19 mouse cellular contexts compared by ENCODE assay signal in the genomic region with DNA sequence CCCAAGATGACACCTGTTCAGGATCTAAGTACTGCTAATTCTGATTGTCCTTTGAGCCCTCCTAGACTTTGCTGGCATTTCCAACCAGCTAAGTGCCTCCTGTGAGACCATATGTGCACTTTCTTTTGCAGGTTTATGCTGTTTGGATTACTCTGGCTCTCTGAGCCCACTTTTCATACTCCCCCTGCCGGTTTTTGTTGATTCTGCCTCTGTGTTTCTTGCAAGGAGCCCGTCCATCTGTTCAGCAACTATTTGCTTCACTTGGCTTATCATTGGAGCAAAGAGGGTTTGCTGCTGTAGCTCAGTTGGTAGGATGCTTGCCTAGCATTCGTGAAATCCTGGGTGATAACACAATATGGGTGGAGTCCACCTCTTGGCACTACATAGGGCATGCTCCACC. TPM values are rescaled to one million over a fixed set of nuclear protein-coding genes. Genes with fewer than 3 reads are reported as not detected.
DNase-seq lines count a peak whose midpoint lies in the region; ATAC-seq and TF ChIP-seq lines count a peak whose summit lies in the region.
"Had no signal": no experiment of that assay in that cellular context is flagged by ENCODE, and none has a peak within 500 bp of the region (broad histone marks: within the 10 kb centered on the region; RNA-seq: fewer than 3 reads in every experiment).

No protein-coding gene starts in this region.

- H3K27ac ChIP-seq in forebrain, embryonic 14.5 days (ENCODE audit: low read depth, low read length): no peak overlapping the region
- no peak overlapping the region for H3K27ac ChIP-seq in forebrain, embryonic 12.5 days
- 0 out of 2 replicates have a peak overlapping the region, but pooled peaks have one; percentile 7 for H3K27ac ChIP-seq in layer of hippocampus, adult 2 months
- H3K27ac ChIP-seq: embryonic facial prominence, embryonic 10.5 days; hindbrain, embryonic 12.5 days; neural tube, embryonic 12.5 days had no signal

- no peaks in the 10 kb centered on the region for H3K4me1 ChIP-seq in forebrain, embryonic 14.5 days (ENCODE audit: control insufficient read depth, insufficient read depth, low read length)
- no peaks in the 10 kb centered on the region for H3K4me1 ChIP-seq in forebrain, embryonic 12.5 days
- H3K4me1 ChIP-seq: embryonic facial prominence, embryonic 10.5 days; hindbrain, embryonic 12.5 days; neural tube, embryonic 12.5 days had no signal

- H3K36me3 ChIP-seq in forebrain, embryonic 14.5 days (ENCODE audit: control insufficient read depth, insufficient read depth, low read length): no peaks in the 10 kb centered on the region
- H3K36me3 ChIP-seq in forebrain, embryonic 12.5 days (replicated peaks): no peaks in the 10 kb centered on the region
- H3K36me3 ChIP-seq: embryonic facial prominence, embryonic 10.5 days; hindbrain, embryonic 12.5 days; neural tube, embryonic 12.5 days had no signal

- no peak overlapping the region for H3K9ac ChIP-seq in forebrain, embryonic 14.5 days (ENCODE audit: low read length)
- no peak overlapping the region for H3K9ac ChIP-seq in forebrain, embryonic 12.5 days
- H3K9ac ChIP-seq: hindbrain, embryonic 12.5 days; neural tube, embryonic 12.5 days had no signal

- H3K4me3 ChIP-seq in forebrain, embryonic 14.5 days (ENCODE audit: low read depth, low read length): no peak overlapping the region
- H3K4me3 ChIP-seq in forebrain, embryonic 12.5 days (replicated peaks): no peak overlapping the region
- H3K4me3 ChIP-seq in layer of hippocampus, adult 2 months: no peak overlapping the region
- H3K4me3 ChIP-seq: embryonic facial prominence, embryonic 10.5 days; hindbrain, embryonic 12.5 days; neural tube, embryonic 12.5 days had no signal

- no peak overlapping the region for H3K4me2 ChIP-seq in forebrain, embryonic 14.5 days (ENCODE audit: low read length)
- H3K4me2 ChIP-seq in forebrain, embryonic 12.5 days: no peak overlapping the region
- H3K4me2 ChIP-seq: hindbrain, embryonic 12.5 days; neural tube, embryonic 12.5 days had no signal

- ATAC-seq in forebrain, embryonic 14.5 days: no peak
- no peak for ATAC-seq in forebrain, embryonic 12.5 days (ENCODE audit: low FRiP score)
- ATAC-seq: activated CD4-positive, CD25-positive, alpha-beta regulatory T cell, adult 4 months had no signal

- WGBS in forebrain, embryonic 14.5 days: 49% methylated on average over 3 of the region's 3 CpGs
- WGBS in forebrain, embryonic 12.5 days: 55% methylated on average over 3 of the region's 3 CpGs

- no peaks in the 10 kb centered on the region for H3K27me3 ChIP-seq in forebrain, embryonic 14.5 days (replicated peaks; ENCODE audit: control insufficient read depth, insufficient read depth, low read length)
- peaks cover 4% of the 10 kb centered on the region; the same call in 1 of the 2 replicates for H3K27me3 ChIP-seq in forebrain, embryonic 12.5 days
- H3K27me3 ChIP-seq: hindbrain, embryonic 12.5 days had no signal

- DNase-seq in forebrain, embryonic 14.5 days (ENCODE audit: low spot score): peak; percentile 49
- no peak for DNase-seq in layer of hippocampus, adult 2 months (ENCODE audit: low spot score in 2 of 2)
- no peak for DNase-seq in layer of hippocampus, postnatal 36 days
- peak; percentile 23 for DNase-seq in retina, embryonic 14.5 days (ENCODE audit: low spot score)
- DNase-seq in retina, postnatal 1 day: no peak
- DNase-seq in thymus, postnatal 36 days: no peak
- DNase-seq: adrenal gland, postnatal 14 days; B cell, adult 2 months; cerebellum, postnatal 36 days; kidney, adult 11 months; kidney, postnatal 25 days; layer of hippocampus, adult 9-11 months; thymus, postnatal 4 days had no signal

- H3K9me3 ChIP-seq in forebrain, embryonic 14.5 days (replicated peaks; ENCODE audit: control insufficient read depth, low read length): no peaks in the 10 kb centered on the region
- H3K9me3 ChIP-seq in forebrain, embryonic 12.5 days: no peaks in the 10 kb centered on the region
- H3K9me3 ChIP-seq: embryonic facial prominence, embryonic 10.5 days; hindbrain, embryonic 12.5 days; neural tube, embryonic 12.5 days had no signal

- TF ChIP-seq CTCF in layer of hippocampus, adult 2 months (conservative IDR thresholded peaks at IDR 0.05): peak; percentile 61

RNA-seq across cellular contexts. Expression of gene Cldn5, which starts 52.8 kb away (rescaled TPM):
- polyA plus RNA-seq in forebrain, embryonic 14.5 days (2014; fragmentation: Nextera tagmentation; extraction: Ambion mirVana): 92.0 and 98.2 TPM in 2 replicates
- 24.4 and 24.7 TPM in 2 replicates for polyA plus RNA-seq in forebrain, embryonic 12.5 days (2016; fragmentation: Nextera tagmentation; extraction: Ambion mirVana)
- 10 to 100 TPM; 41.6 to 44.3 TPM for total RNA-seq in layer of hippocampus, adult 2 months (2021)
- total RNA-seq in layer of hippocampus, postnatal 36 days (2021): 10 to 100 TPM; 42.0 to 47.4 TPM
- total RNA-seq: monocyte, adult 5-6 weeks had no signal
- polyA plus RNA-seq: activated CD4-positive, CD25-positive, alpha-beta regulatory T cell, adult 4 months had no signal

Comparison
In these comparisons a context has a peak if more than half of its experiments do, and no peak if none do; other contexts are left out.
1. DNase-seq: peak in forebrain, embryonic 14.5 days (single experiment) and retina, embryonic 14.5 days (single experiment); none in layer of hippocampus, adult 2 months (0 of 2), layer of hippocampus, postnatal 36 days (0 of 2), retina, postnatal 1 day (single experiment) and thymus, postnatal 36 days (0 of 2).